Mouse (Mus musculus) embryonic facial prominence, embryonic 15.5 days (tissue): ENCODE data around the gene Uba52. TPM values are rescaled to one million over a fixed set of nuclear protein-coding genes. Genes with fewer than 3 reads are reported as not detected.

ENCODE experiments used
- ATAC-seq: fragments of 200-750 bp; cut with Nextera tagmentation; 2 replicates; pipeline ENCODE4 v1.8.0; 2017; ENCODE audit warnings: low read depth, moderate TSS enrichment; ENCODE audit not compliant: insufficient number of reproducible peaks, low FRiP score, low TSS enrichment
- H3K27ac ChIP-seq: fragments of 300-500 bp; sonication (generic); replicated peaks from 2 replicates; pipeline ENCODE4 v1.5.1; 2015; ENCODE audit warnings: mild to moderate bottlenecking, inconsistent platforms
- H3K27me3 ChIP-seq: fragments of 300-500 bp; sonication (generic); 2 replicates; pipeline ENCODE4 v1.6.1; 2015; ENCODE audit warnings: inconsistent platforms
- H3K36me3 ChIP-seq: fragments of 300-500 bp; sonication (generic); 2 replicates; pipeline ENCODE4 v1.6.1; 2015; ENCODE audit warnings: mild to moderate bottlenecking, inconsistent platforms
- H3K4me1 ChIP-seq: fragments of 300-500 bp; sonication (generic); 2 replicates; pipeline ENCODE4 v1.6.1; 2015; ENCODE audit warnings: inconsistent platforms
- H3K4me2 ChIP-seq: fragments of 300-500 bp; sonication (generic); replicated peaks from 2 replicates; pipeline ENCODE4 v1.6.1; 2015; ENCODE audit warnings: mild to moderate bottlenecking, inconsistent platforms
- H3K4me3 ChIP-seq: fragments of 300-500 bp; sonication (generic); replicated peaks from 2 replicates; pipeline ENCODE4 v1.5.1; 2015; ENCODE audit warnings: mild to moderate bottlenecking, inconsistent platforms
- H3K9ac ChIP-seq: fragments of 300-500 bp; sonication (generic); 2 replicates; pipeline ENCODE4 v1.6.1; 2015; ENCODE audit warnings: inconsistent platforms
- H3K9me3 ChIP-seq: fragments of 300-500 bp; sonication (generic); replicated peaks from 2 replicates; pipeline ENCODE4 v1.6.1; 2016; ENCODE audit warnings: inconsistent platforms
- WGBS: fragments of 180-500 bp; shearing (Covaris S2); methylation state at CpG from one replicate; pipeline ENCODE4 v1.1.7; 2015; 5-methylcytosine and 5-hydroxymethylcytosine counted together
- polyA plus RNA-seq: library from polyadenylated mRNA; unstranded; fragments of >200 nt; fragmentation: Nextera tagmentation; extraction: Ambion mirVana; gene quantifications from 2 replicates; pipeline ENCODE4 v1.2.1, GENCODE M21; 2015

The Uba52 gene
- polyA plus RNA-seq, 1 experiment from 2014 or later, result 1,016 TPM

DNA sequence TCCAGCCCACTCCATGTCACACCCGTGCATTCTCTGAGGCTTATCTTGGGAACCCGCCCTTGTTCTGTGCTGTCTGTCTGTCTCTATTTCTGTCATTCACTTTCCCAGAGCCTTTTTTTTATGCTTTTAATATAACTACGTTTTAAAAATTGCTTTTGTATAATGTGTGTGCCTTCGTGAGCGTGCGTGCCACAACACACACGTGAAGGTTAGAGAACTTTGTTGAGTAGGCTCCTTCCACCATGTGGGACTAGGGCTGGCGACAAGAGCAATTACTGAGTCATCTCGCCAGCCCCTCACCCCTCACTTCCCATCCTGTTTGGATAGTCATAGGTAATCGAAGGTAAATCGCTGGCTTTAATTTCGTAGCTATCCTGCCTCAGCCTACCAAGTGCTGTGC, 8.1 kb downstream of the Uba52 start:
- H3K4me3 ChIP-seq, result 0 out of 2 replicates have a peak overlapping the region, but pooled peaks have one; percentile 10
- no peak for ATAC-seq
- peaks cover 36% of the 10 kb centered on the region for H3K27me3 ChIP-seq
- peaks cover 13% of the 10 kb centered on the region for H3K36me3 ChIP-seq
- H3K9ac ChIP-seq, result no peak overlapping the region
- H3K4me1 ChIP-seq, result peaks cover 82% of the 10 kb centered on the region
- no peak overlapping the region for H3K4me2 ChIP-seq
- WGBS, result 40% methylated on average over 12 of the region's 12 CpGs
- peak overlapping the region; percentile 97; the same call in 1 of the 2 replicates for H3K27ac ChIP-seq
- H3K9me3 ChIP-seq, result no peaks in the 10 kb centered on the region

DNA sequence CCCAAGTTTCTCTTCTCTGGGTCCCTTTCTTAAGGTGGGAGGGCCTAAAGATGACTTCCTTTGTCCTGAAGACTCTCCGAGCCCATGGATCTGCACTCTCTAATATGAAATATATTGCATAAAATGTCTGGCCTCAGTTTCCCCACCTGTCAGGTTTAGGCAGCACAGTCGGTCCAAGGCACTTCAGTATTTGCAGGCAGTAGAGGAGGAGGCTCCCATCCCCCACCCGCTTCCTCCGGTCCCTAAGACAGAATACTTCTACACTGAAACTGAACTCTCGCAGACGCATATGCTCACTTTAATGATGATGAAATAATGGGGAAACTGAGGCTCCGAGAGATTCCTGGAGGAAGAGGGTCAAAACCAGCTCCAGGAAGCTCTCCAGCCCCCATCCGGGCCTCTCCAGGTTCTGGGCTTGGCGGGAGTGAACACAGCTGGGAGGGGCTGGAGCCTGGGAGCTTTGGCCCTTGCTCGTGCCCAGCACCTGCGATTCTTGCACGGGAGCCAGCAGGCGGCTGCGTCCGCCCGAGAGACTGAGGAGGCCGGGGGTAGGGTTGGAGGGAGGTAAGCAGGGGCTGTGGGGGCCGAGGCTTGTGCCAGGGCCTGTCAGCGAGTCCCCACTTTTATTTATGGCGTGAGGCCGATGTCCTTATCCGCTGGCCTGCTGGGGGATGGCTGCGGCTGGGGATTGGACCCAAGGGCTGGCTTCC, 8.6 kb downstream of the Uba52 start:
- H3K36me3 ChIP-seq, result peaks cover 8% of the 10 kb centered on the region
- 0 out of 2 replicates have a peak overlapping the region, but pooled peaks have one; percentile 97 for H3K27ac ChIP-seq
- H3K9ac ChIP-seq, result no peak overlapping the region
- H3K4me3 ChIP-seq, result no peak overlapping the region
- peaks cover 78% of the 10 kb centered on the region for H3K4me1 ChIP-seq
- no peak for ATAC-seq
- peaks cover 39% of the 10 kb centered on the region for H3K27me3 ChIP-seq
- H3K9me3 ChIP-seq, result no peaks in the 10 kb centered on the region
- H3K4me2 ChIP-seq, result no peak overlapping the region
- 27% methylated on average over 23 of the region's 23 CpGs for WGBS

DNA sequence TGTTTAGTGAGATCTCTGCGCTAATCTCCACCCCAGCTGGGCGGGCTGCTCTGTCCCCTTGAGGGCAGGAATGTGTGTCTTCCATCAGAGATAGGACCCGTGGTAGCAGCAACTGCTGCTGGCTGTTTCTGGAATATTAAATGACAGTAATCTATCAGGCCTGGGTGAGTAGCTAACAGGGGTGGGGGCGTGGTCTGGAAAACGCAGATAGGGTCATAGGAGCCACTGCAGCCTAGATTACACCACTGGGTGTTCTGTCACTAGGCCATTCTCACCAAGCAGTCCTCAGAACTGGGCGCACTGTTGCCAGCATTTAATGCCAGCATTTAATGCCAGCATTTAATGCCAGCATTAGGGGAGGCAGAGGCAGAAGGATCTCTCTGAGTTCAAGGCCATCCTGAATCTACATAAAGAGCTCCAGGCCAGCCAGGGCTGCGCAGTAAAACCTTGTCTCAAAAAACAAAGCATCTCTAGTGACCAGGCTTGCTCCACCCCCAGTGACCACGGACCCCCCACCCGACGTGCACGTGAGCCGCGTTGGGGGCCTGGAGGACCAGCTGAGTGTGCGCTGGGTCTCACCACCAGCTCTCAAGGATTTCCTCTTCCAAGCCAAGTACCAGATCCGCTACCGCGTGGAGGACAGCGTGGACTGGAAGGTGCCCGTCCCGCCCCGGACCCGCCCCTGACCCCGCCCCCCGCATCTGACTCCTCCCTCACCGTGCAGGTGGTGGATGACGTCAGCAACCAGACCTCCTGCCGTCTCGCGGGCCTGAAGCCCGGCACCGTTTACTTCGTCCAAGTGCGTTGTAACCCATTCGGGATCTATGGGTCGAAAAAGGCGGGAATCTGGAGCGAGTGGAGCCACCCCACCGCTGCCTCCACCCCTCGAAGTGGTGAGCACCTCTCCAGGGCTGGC, 10.0 kb downstream of the Uba52 start:
- H3K9ac ChIP-seq, result no peak overlapping the region
- WGBS, result 15% methylated on average over 39 of the region's 39 CpGs
- H3K4me3 ChIP-seq, result peak overlapping the region; percentile 7; the same call in 1 of the 2 replicates
- no peaks in the 10 kb centered on the region for H3K9me3 ChIP-seq
- H3K27ac ChIP-seq, result no peak overlapping the region
- H3K4me1 ChIP-seq, result peaks cover 80% of the 10 kb centered on the region
- ATAC-seq, result no peak
- peaks cover 46% of the 10 kb centered on the region for H3K27me3 ChIP-seq
- H3K4me2 ChIP-seq, result peak overlapping the region; percentile 36
- peaks cover 6% of the 10 kb centered on the region; the same call in 1 of the 2 replicates for H3K36me3 ChIP-seq

DNA sequence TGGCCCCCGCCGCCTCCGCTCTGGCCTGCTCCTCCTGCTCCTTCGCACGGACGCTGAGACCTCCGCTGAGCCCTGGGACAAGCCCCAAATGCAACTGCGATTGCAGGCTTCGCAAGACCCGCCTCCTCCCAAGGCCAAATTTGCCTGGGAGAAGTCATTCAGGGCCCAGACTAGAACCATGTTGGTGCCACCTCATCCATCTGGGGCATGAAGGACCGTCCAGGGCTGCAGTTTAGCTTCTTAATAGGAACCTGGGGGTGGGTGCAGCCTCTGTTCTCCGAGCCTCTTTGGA, 14.9 kb downstream of the Uba52 start:
- Histone ChIP-seq H3K4me2 (peak overlapping the region; percentile 88), H3K27me3 (peaks cover 73% of the 10 kb centered on the region), H3K9me3 (no peaks in the 10 kb centered on the region), H3K27ac (peak overlapping the region; percentile 85), H3K36me3 (no peaks in the 10 kb centered on the region), H3K4me3 (peak overlapping the region; percentile 52), H3K9ac (0 out of 2 replicates have a peak overlapping the region, but pooled peaks have one; percentile 53), H3K4me1 (peaks cover 80% of the 10 kb centered on the region)
- 10% methylated on average over 12 of the region's 12 CpGs for WGBS
- no peak for ATAC-seq

DNA sequence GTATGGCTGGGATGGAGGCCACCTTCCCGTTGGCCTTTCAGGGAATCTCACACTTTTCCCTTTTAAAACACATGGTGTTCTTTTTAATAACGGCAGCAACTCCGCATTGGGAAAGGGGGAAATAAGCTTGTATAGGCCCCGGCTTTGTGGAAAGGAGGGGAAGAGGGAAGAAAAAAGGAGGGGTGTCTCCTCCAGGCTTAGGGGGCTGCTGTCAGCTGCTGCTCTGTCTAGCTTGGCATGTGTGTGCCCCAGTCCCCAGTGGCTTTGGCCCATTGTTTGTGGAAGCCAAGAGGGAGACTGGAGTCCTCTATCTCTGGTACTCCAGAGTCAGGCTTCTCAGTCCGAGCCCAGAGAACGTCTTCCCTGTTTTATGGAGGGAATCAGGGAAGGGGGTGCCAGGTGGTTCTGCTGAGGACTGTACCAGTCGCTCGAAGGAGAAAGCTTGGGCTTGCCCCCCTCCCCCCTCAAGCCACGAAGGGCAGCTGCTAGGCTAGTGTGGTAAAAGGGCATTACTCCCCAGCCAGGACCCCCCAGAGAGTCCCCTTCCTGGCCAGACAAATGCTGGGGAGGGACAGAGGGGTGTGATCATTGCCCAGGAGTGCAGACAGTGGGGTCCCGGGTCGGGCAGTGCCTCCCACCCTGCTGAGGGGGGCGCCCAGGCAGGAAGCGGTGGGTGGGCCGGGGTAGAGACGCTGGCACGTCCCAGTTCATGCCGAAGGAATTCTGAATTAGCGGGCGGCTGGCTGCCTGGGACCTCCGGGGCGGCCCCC, 15.4 kb downstream of the Uba52 start:
- peak overlapping the region; percentile 52 for H3K4me3 ChIP-seq
- H3K4me2 ChIP-seq, result peak overlapping the region; percentile 88
- no peaks in the 10 kb centered on the region for H3K36me3 ChIP-seq
- no peaks in the 10 kb centered on the region for H3K9me3 ChIP-seq
- H3K9ac ChIP-seq, result peak overlapping the region; percentile 53; the same call in 1 of the 2 replicates
- peaks cover 75% of the 10 kb centered on the region for H3K27me3 ChIP-seq
- peak; percentile 43; the same call in 1 of the 2 replicates for ATAC-seq
- peaks cover 80% of the 10 kb centered on the region for H3K4me1 ChIP-seq
- 4% methylated on average over 18 of the region's 21 CpGs for WGBS
- H3K27ac ChIP-seq, result peak overlapping the region; percentile 85

DNA sequence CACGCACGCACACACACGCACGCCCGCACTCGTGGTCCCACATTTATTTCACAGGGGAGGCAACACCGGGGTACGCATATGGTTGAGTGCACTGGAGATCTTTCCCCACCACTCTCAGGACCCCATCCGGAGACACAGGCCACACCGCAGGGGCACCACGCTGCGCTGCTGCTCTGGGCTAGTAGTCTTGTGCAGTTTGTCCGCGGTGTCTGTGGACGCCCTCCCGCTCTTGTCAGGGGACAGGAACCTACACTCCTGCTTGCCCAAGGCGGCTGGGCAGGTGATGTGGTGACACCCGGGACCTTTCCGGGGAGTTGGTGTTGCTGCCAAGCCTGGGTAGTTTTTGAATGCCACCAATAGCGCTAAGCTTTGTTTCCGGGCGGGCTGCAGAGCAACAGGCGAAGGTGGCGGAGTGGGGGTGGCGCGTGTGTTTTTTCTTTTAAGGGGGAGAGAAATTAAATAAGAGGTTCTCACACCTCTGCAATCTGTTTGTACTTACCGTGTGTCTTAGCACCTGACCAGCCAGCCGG, 16.1 kb downstream of the Uba52 start:
- H3K4me1 ChIP-seq, result peaks cover 80% of the 10 kb centered on the region
- peak overlapping the region; percentile 85 for H3K27ac ChIP-seq
- H3K9me3 ChIP-seq, result no peaks in the 10 kb centered on the region
- no peak for ATAC-seq
- WGBS, result 5% methylated on average over 28 of the region's 28 CpGs
- peak overlapping the region; percentile 52 for H3K4me3 ChIP-seq
- peak overlapping the region; percentile 53 for H3K9ac ChIP-seq
- H3K36me3 ChIP-seq, result no peaks in the 10 kb centered on the region
- H3K27me3 ChIP-seq, result peaks cover 75% of the 10 kb centered on the region
- peak overlapping the region; percentile 88 for H3K4me2 ChIP-seq

DNA sequence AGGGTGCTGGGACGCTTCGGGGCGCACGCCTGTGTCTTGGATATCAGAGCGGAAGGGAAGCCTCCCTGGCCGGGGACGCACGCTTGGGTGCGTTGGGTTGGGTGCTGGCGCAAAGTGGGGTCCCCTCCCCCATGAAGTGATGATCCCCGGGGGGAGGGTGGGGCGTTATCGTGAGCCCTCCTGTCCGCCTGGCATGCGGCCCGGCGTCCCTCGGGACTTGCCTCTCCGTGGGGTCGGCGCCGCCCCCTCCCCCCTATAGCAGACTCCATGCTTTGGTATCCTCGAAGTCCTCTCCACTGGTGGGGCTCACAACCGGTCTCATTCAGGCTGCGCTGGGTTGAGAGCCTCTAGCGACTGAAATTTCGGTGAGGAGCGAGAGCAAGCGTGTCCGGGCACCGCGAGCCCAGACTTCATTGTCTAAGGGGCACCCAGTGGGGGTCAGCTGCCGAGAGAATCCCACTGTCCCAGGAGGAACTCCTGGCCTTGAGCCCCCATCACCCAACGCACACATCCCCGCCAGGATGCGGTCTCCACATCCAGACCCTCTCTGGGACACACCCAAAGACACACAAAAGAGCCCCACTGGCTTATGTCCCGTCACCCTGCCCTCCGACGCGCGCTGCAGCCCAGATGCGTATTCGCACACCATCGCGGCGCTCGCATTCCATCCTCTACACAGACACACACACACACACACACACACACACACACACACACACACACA, 16.7 kb downstream of the Uba52 start:
- H3K4me1 ChIP-seq, result peaks cover 85% of the 10 kb centered on the region
- H3K36me3 ChIP-seq, result no peaks in the 10 kb centered on the region
- no peaks in the 10 kb centered on the region for H3K9me3 ChIP-seq
- no peak for ATAC-seq
- H3K27me3 ChIP-seq, result peaks cover 81% of the 10 kb centered on the region
- peak overlapping the region; percentile 88 for H3K4me2 ChIP-seq
- under 1% methylated on average over 47 of the region's 47 CpGs for WGBS
- H3K27ac ChIP-seq, result peak overlapping the region; percentile 85
- H3K9ac ChIP-seq, result peak overlapping the region; percentile 53
- peak overlapping the region; percentile 52 for H3K4me3 ChIP-seq

DNA sequence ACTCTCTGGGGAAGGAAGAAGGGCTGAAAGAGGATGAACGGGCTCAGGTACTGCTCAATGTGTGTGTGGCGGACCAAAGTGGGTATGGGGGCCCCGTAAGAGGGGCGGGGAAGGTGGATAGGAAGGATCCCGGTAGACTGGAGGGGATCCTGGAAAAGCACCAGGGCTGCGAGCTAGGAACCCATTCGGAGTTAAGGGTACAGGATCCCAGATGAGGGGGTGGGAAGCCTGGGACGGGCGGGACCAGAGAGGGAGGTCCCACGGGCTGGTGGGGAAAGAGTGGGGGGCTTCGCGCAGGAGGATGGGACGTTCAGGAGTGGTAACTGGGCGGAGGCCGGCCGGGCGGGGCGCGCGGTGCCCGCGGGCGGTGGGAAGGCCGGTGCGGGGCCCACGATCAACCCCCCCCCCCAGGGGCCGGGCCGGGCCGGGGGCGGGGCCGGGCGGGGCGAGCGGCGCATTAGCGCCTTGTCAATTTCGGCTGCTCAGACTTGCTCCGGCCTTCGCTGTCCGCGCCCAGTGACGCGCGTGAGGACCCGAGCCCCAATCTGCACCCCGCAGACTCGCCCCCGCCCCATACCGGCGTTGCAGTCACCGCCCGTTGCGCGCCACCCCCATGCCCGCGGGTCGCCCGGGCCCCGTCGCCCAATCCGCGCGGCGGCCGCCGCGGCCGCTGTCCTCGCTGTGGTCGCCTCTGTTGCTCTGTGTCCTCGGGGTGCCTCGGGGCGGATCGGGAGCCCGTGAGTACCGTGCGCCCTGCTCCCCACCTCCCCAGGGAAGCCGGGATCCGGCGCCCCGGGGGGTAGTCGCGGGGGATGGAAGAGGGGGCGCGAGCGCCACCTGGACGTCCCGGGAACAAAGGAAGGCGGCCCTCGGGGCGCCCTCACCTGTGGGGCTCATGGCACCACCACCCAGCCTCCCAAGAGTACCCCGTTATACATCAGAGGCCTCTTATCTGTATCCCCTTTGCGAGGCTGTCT, 17.6 kb downstream of the Uba52 start, which contains the start of gene Crlf1:
Crlf1 (plus strand) TSS at position 495 of the 977 bp plus-strand sequence.
- no peaks in the 10 kb centered on the region for H3K36me3 ChIP-seq
- peak within 1 kb of the TSS; percentile 88 for H3K4me2 ChIP-seq
- H3K9ac ChIP-seq, result peak within 1 kb of the TSS; percentile 53
- H3K9me3 ChIP-seq, result no peaks in the 10 kb centered on the region
- peaks cover 85% of the 10 kb centered on the region for H3K27me3 ChIP-seq
- under 1% methylated on average over 85 of the region's 93 CpGs for WGBS
- H3K4me3 ChIP-seq, result peak within 1 kb of the TSS; percentile 52
- peaks cover 89% of the 10 kb centered on the region for H3K4me1 ChIP-seq
- peak within 1 kb of the TSS; percentile 85 for H3K27ac ChIP-seq
- peak; percentile 43; the same call in 1 of the 2 replicates for ATAC-seq

DNA sequence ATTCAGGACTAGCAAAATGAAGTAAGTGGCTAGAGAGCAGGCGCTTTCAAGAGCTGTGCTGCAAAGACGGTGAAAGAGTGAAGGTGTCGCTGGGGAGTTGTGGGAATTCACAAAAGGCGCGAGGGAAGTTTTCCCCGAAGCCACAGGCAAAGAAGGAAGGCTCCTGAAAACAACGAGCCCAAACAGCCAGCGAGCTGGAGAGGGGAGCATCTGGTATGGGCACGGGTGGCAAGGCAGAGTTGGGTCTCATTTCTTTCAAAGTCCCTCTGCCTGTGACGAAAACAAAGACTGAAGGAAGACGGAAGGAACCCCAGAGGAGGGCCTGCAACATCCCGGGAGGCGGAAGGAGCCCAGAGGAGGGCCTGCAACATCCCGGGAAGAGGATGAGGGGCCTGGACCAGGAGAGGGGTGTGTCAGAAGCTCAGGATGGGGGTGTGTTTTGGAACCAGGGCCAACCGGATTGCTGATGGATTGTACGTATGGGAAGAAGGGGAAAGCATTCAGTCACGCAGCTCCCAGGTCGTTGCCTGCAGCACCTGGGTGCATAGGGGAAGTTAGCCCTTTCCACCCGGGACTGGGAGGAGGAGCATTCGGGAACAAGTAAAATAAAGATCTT, 19.6 kb downstream of the Uba52 start:
- H3K27me3 ChIP-seq, result peaks cover 93% of the 10 kb centered on the region
- H3K4me2 ChIP-seq, result peak overlapping the region; percentile 88
- no peaks in the 10 kb centered on the region for H3K9me3 ChIP-seq
- 7% methylated on average over 20 of the region's 20 CpGs for WGBS
- H3K9ac ChIP-seq, result no peak overlapping the region
- ATAC-seq, result no peak
- peaks cover 89% of the 10 kb centered on the region for H3K4me1 ChIP-seq
- peak overlapping the region; percentile 51 for H3K27ac ChIP-seq
- H3K36me3 ChIP-seq, result no peaks in the 10 kb centered on the region
- 0 out of 2 replicates have a peak overlapping the region, but pooled peaks have one; percentile 7 for H3K4me3 ChIP-seq
